Mouse (Mus musculus): Measurements from ENCODE around the gene Pheta1.

DNA sequence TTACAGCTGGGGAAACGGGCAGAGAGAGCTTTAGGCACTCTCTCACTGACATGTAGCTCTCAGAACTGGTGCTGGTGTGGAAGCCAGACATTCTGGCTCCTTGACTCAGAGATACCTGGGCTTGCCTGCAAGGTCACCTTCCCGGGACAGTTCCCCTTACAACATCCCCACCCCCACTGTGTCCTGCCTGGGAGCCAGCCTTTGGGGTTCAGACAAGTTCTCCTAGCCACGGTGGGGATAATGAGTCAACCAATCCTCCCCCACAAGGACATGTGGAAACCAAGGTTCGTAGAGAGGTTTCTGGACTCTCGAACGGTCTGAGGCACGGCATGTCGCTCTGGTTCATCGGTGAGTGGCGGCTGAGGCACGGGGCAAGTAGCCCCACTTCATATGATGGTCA is 8.0 kb downstream of the Pheta1 start:
- TF ChIP-seq FLI1 (IDR thresholded peaks at IDR 0.05; ENCODE audit: low read length) (no peak), GATA1 (IDR thresholded peaks at IDR 0.05; ENCODE audit: borderline replicate concordance, low read length) (no peak)
